Mouse (Mus musculus): Measurements from ENCODE around the gene Hsd3b7. TPM values are rescaled to one million over a fixed set of nuclear protein-coding genes. Genes with fewer than 3 reads are reported as not detected.
"Not testable (repeated sequence)": the region's sequence is repeated elsewhere in the genome, so short reads cannot be mapped to it uniquely, and the experiment has no call there.

The Hsd3b7 gene
- total RNA-seq, 2 experiments from 2014 or later, result 13.0 to 13.3 TPM

GRCm38 (mm10) chr7:127773664-127774384 is 26.6 kb upstream of the Hsd3b7 start:
- peak in 1 of 2 experiments; percentile 68 for DNase-seq (ENCODE audit: low spot score in 2 of 2)

GRCm38 (mm10) chr7:127775837-127776236 is 24.6 kb upstream of the Hsd3b7 start:
- not testable (repeated sequence) for DNase-seq (ENCODE audit: low spot score in 2 of 2)

GRCm38 (mm10) chr7:127776426-127776825 is 24.0 kb upstream of the Hsd3b7 start, which contains the start of gene Setd1a:
Setd1a (plus strand) TSS chr7:127776670.
- DNase-seq (ENCODE audit: low spot score in 2 of 2), result peak; percentile 77 to 90

- peak; percentile 96 to 98 for DNase-seq (ENCODE audit: low spot score in 2 of 2)
Observed at GRCm38 (mm10) chr7:127776878-127777473, 23.4 kb upstream of the Hsd3b7 start.

- DNase-seq (ENCODE audit: low spot score in 2 of 2), result peak; percentile 59 to 73
Observed at GRCm38 (mm10) chr7:127777474-127778266, 22.7 kb upstream of the Hsd3b7 start.

GRCm38 (mm10) chr7:127778350-127778749 is 22.1 kb upstream of the Hsd3b7 start:
- no peak for DNase-seq (ENCODE audit: low spot score in 2 of 2)

GRCm38 (mm10) chr7:127785308-127785707 is 15.1 kb upstream of the Hsd3b7 start, which contains the start of gene Gm49388:
Gm49388 (plus strand) TSS chr7:127785608.
- DNase-seq (ENCODE audit: low spot score in 2 of 2), result no peak

- DNase-seq (ENCODE audit: low spot score in 2 of 2), result no peak
Observed at GRCm38 (mm10) chr7:127797076-127797845, 3.1 kb upstream of the Hsd3b7 start.

- DNase-seq (ENCODE audit: low spot score in 2 of 2), result no peak
Observed at GRCm38 (mm10) chr7:127798591-127798990, 1.8 kb upstream of the Hsd3b7 start.

- no peak for DNase-seq (ENCODE audit: low spot score in 2 of 2)
Observed at GRCm38 (mm10) chr7:127799211-127799610, 1.2 kb upstream of the Hsd3b7 start.

- no peak for DNase-seq (ENCODE audit: low spot score in 2 of 2)
Observed at GRCm38 (mm10) chr7:127799738-127800137, 666 bp upstream of the Hsd3b7 start.

- no peak for DNase-seq (ENCODE audit: low spot score in 2 of 2)
Observed at GRCm38 (mm10) chr7:127801010-127801621, 712 bp downstream of the Hsd3b7 start.

GRCm38 (mm10) chr7:127802313-127802712 is 1.9 kb downstream of the Hsd3b7 start:
- no peak for DNase-seq (ENCODE audit: low spot score in 2 of 2)

GRCm38 (mm10) chr7:127808821-127809220 is 8.4 kb downstream of the Hsd3b7 start:
- no peak for DNase-seq (ENCODE audit: low spot score in 2 of 2)

GRCm38 (mm10) chr7:127809846-127810245 is 9.4 kb downstream of the Hsd3b7 start:
- no peak for DNase-seq (ENCODE audit: low spot score in 2 of 2)

GRCm38 (mm10) chr7:127810650-127811049 is 10.2 kb downstream of the Hsd3b7 start:
- DNase-seq (ENCODE audit: low spot score in 2 of 2), result no peak

GRCm38 (mm10) chr7:127811240-127811639 is 10.8 kb downstream of the Hsd3b7 start:
- no peak for DNase-seq (ENCODE audit: low spot score in 2 of 2)

- no peak for DNase-seq (ENCODE audit: low spot score in 2 of 2)
Observed at GRCm38 (mm10) chr7:127812292-127812691, 11.9 kb downstream of the Hsd3b7 start.

- no peak for DNase-seq (ENCODE audit: low spot score in 2 of 2)
Observed at GRCm38 (mm10) chr7:127813821-127814220, 13.4 kb downstream of the Hsd3b7 start.

GRCm38 (mm10) chr7:127814241-127814921 is 14.0 kb downstream of the Hsd3b7 start:
- peak; percentile 42 to 62 for DNase-seq (ENCODE audit: low spot score in 2 of 2)

Data from gastrocnemius, postnatal 4 days (tissue).